ENCODE assay signal across 20 mouse cellular contexts in the genomic region with DNA sequence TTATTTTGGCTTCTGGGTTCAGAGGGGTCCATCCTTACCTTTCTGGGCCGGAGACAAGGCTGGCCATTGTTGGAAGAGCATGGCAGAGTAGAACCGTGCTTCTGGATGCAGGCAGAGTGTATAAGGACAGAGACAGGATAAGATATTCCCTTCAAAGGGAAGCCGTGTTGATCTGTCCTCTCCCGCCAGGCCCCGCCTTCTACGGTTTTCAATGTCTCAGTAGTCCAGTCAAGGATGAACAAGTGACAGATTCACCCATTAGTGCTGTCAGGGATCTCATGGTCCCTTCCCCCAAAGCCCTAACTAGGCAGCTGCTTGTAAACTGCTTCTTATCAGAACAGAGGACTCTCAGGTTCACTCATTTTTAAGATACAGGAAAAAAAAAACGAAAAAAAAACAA.
"Had no signal": no experiment of that assay in that cellular context is flagged by ENCODE, and none has a peak within 500 bp of the region (broad histone marks: within the 10 kb centered on the region; RNA-seq: fewer than 3 reads in every experiment).

No protein-coding gene starts in this region.

- H3K27me3 ChIP-seq: limb, embryonic 13.5 days; liver, embryonic 12.5 days; liver, embryonic 15.5 days; lung, embryonic 15.5 days; megakaryocyte, embryonic 14.5 days; midbrain, embryonic 13.5 days; neural tube, embryonic 13.5 days had no signal

- H3K27ac ChIP-seq: limb, embryonic 10.5 days; limb, embryonic 13.5 days; liver, embryonic 12.5 days; liver, embryonic 15.5 days; lung, embryonic 15.5 days; midbrain, embryonic 10.5 days; midbrain, embryonic 13.5 days; neural tube, embryonic 13.5 days had no signal

- H3K9ac ChIP-seq: limb, embryonic 13.5 days; liver, embryonic 12.5 days; liver, embryonic 15.5 days; lung, embryonic 15.5 days; midbrain, embryonic 13.5 days; neural tube, embryonic 13.5 days had no signal

- H3K9me3 ChIP-seq: limb, embryonic 10.5 days; limb, embryonic 13.5 days; liver, embryonic 12.5 days; liver, embryonic 15.5 days; lung, embryonic 15.5 days; megakaryocyte, embryonic 14.5 days; midbrain, embryonic 10.5 days; midbrain, embryonic 13.5 days; neural tube, embryonic 13.5 days had no signal

- H3K4me3 ChIP-seq: limb, embryonic 10.5 days; limb, embryonic 13.5 days; liver, embryonic 12.5 days; liver, embryonic 15.5 days; lung, embryonic 15.5 days; megakaryocyte, embryonic 14.5 days; midbrain, embryonic 10.5 days; midbrain, embryonic 13.5 days; myocyte; neural tube, embryonic 13.5 days had no signal

- DNase-seq: kidney, postnatal 14 days; kidney, postnatal 4 days; liver; lung, adult 18-20 months; lung, postnatal 10 days; lung, postnatal 36 days; retina, postnatal 1 day; right cerebral cortex, postnatal 25 days; thymus, adult 18-20 months; thymus, postnatal 36 days had no signal

- H3K36me3 ChIP-seq: liver, embryonic 15.5 days; lung, embryonic 15.5 days had no signal
